Mouse (Mus musculus) CH12.LX (cell line): ENCODE data around the gene Ice2. TPM values are rescaled to one million over a fixed set of nuclear protein-coding genes. Genes with fewer than 3 reads are reported as not detected.
A peak's percentile ranks its signal among the peaks of the same experiment; 100 is the strongest.

Source experiments
- DNase-seq: peaks from one replicate; pipeline ENCODE4 v3.0.0-alpha.2; 2013; ENCODE audit errors: extremely low read depth
- H3K27ac ChIP-seq: 2 replicates; pipeline ENCODE4 v1.5.1; 2012; ENCODE audit warnings: low read depth, mild to moderate bottlenecking, control low read depth, moderate library complexity; ENCODE audit not compliant: insufficient read depth
- H3K27me3 ChIP-seq: replicated peaks from 2 replicates; pipeline ENCODE3; 2012; ENCODE audit warnings: inconsistent platforms
- H3K36me3 ChIP-seq, 2 experiments: replicated peaks in 1 of 2; 2 replicates each; pipeline versions ENCODE3 to v1.6.1; 2012; ENCODE audit warnings: inconsistent platforms in 1 of 2, low read length in 1 of 2, mild to moderate bottlenecking in 1 of 2, mixed read lengths in 1 of 2, moderate library complexity in 1 of 2; ENCODE audit not compliant: control insufficient read depth in 1 of 2, insufficient read depth in 1 of 2
- H3K4me1 ChIP-seq, 2 experiments: 2 replicates each; pipeline ENCODE4 v1.6.1; 2012; ENCODE audit warnings: inconsistent platforms in 1 of 2, moderate library complexity in 1 of 2; ENCODE audit not compliant: insufficient read depth in 2 of 2, control insufficient read depth in 1 of 2
- H3K4me2 ChIP-seq: 2 replicates; pipeline ENCODE4 v1.6.1; 2012; ENCODE audit warnings: low read depth, mild to moderate bottlenecking, control low read depth; ENCODE audit not compliant: poor library complexity, insufficient read depth, severe bottlenecking
- H3K4me3 ChIP-seq, 3 experiments: fragments of 150-350 bp in 1 of 3; sonication (generic) in 1 of 3; replicated peaks in 1 of 3; 2 replicates each; pipeline versions ENCODE3 to v1.5.1; 2011 to 2012; ENCODE audit warnings: low read depth in 2 of 3, low read length in 2 of 3, mild to moderate bottlenecking in 2 of 3, moderate library complexity in 2 of 3, control low read depth in 1 of 3, improper control_type of control experiment in 1 of 3, inconsistent platforms in 1 of 3, mixed read lengths in 1 of 3; ENCODE audit not compliant: poor library complexity in 1 of 3
- H3K79me2 ChIP-seq: replicated peaks from 2 replicates; pipeline ENCODE4 v1.6.1; 2012; ENCODE audit warnings: mild to moderate bottlenecking, moderate library complexity; ENCODE audit not compliant: control insufficient read depth, poor library complexity, insufficient read depth, severe bottlenecking; ENCODE audit errors: extremely low read depth
- H3K9ac ChIP-seq: 2 replicates; pipeline ENCODE4 v1.6.1; 2012; ENCODE audit warnings: low read depth, mild to moderate bottlenecking, control low read depth, moderate library complexity; ENCODE audit not compliant: insufficient read depth
- H3K9me3 ChIP-seq: replicated peaks from 2 replicates; pipeline ENCODE3; 2012; ENCODE audit warnings: low read length, inconsistent platforms, mixed read lengths
- CHD2 ChIP-seq: IDR thresholded peaks from 2 replicates; pipeline ENCODE4 v1.6.1; 2011; ENCODE audit warnings: low read length, improper control_type of control experiment
- CTCF ChIP-seq, 2 experiments: IDR thresholded peaks in 1 of 2; conservative IDR thresholded peaks in 1 of 2; 2 replicates each; pipeline ENCODE4 v1.5.1; 2011 to 2012; ENCODE audit warnings: low read depth in 2 of 2, low read length in 2 of 2, improper control_type of control experiment in 1 of 2, inconsistent platforms in 1 of 2, mild to moderate bottlenecking in 1 of 2, moderate library complexity in 1 of 2
- E2F4 ChIP-seq: IDR thresholded peaks from 2 replicates; pipeline ENCODE4 v1.6.1; 2011; ENCODE audit warnings: low read depth, low read length, improper control_type of control experiment; ENCODE audit not compliant: insufficient replicate concordance
- ELF1 ChIP-seq: IDR thresholded peaks from 2 replicates; pipeline ENCODE4 v1.6.1; 2014; ENCODE audit warnings: low read depth, mild to moderate bottlenecking, inconsistent platforms, low read length, improper control_type of control experiment
- ETS1 ChIP-seq: conservative IDR thresholded peaks from 2 replicates; pipeline ENCODE4 v1.6.1; 2012; ENCODE audit warnings: low read depth, mild to moderate bottlenecking, inconsistent platforms, low read length, improper control_type of control experiment, moderate library complexity
- HCFC1 ChIP-seq: IDR thresholded peaks from 2 replicates; pipeline ENCODE4 v1.6.1; 2012; ENCODE audit warnings: low read depth, mild to moderate bottlenecking, inconsistent platforms, low read length, improper control_type of control experiment
- IRF4 ChIP-seq: IDR thresholded peaks from 2 replicates; pipeline ENCODE4 v1.6.1; 2014; ENCODE audit warnings: low read depth, mild to moderate bottlenecking, inconsistent platforms, low read length, improper control_type of control experiment
- JUN ChIP-seq: IDR thresholded peaks from 2 replicates; pipeline ENCODE4 v1.6.1; 2011; ENCODE audit warnings: low read depth, mild to moderate bottlenecking, low read length, improper control_type of control experiment, moderate library complexity; ENCODE audit not compliant: insufficient read depth
- KAT2A ChIP-seq: IDR thresholded peaks from 2 replicates; pipeline ENCODE4 v1.6.1; 2012; ENCODE audit warnings: low read length, improper control_type of control experiment, inconsistent platforms; ENCODE audit not compliant: insufficient replicate concordance
- MAX ChIP-seq: IDR thresholded peaks from 2 replicates; pipeline ENCODE4 v1.6.1; 2011; ENCODE audit warnings: low read length, improper control_type of control experiment
- MAZ ChIP-seq: IDR thresholded peaks from 2 replicates; pipeline ENCODE4 v1.6.1; 2012; ENCODE audit warnings: low read depth, mild to moderate bottlenecking, inconsistent platforms, low read length, improper control_type of control experiment, moderate library complexity
- MXI1 ChIP-seq: IDR thresholded peaks from 2 replicates; pipeline ENCODE4 v1.6.1; 2011; ENCODE audit warnings: mild to moderate bottlenecking, low read depth, low read length, improper control_type of control experiment
- NRF1 ChIP-seq: IDR thresholded peaks from 2 replicates; pipeline ENCODE4 v1.6.1; 2014; ENCODE audit warnings: low read depth, mild to moderate bottlenecking, inconsistent platforms, low read length, improper control_type of control experiment, moderate library complexity
- POLR2AphosphoS2 ChIP-seq: IDR thresholded peaks from 2 replicates; pipeline ENCODE4 v1.6.1; 2011; ENCODE audit warnings: low read depth, low read length, improper control_type of control experiment
- RAD21 ChIP-seq: IDR thresholded peaks from 2 replicates; pipeline ENCODE4 v1.6.1; 2011; ENCODE audit warnings: low read depth, mild to moderate bottlenecking, low read length, improper control_type of control experiment, moderate library complexity
- RCOR1 ChIP-seq: conservative IDR thresholded peaks from 2 replicates; pipeline ENCODE4 v1.6.1; 2012; ENCODE audit warnings: low read depth, mild to moderate bottlenecking, inconsistent platforms, low read length, improper control_type of control experiment
- SIN3A ChIP-seq: IDR thresholded peaks from 2 replicates; pipeline ENCODE4 v1.6.1; 2012; ENCODE audit warnings: low read length, improper control_type of control experiment, inconsistent platforms
- SMC3 ChIP-seq: IDR thresholded peaks from 2 replicates; pipeline ENCODE4 v1.6.1; 2011; ENCODE audit warnings: low read depth, low read length, improper control_type of control experiment
- TCF12 ChIP-seq: IDR thresholded peaks from 2 replicates; pipeline ENCODE4 v1.6.1; 2014; ENCODE audit warnings: low read depth, mild to moderate bottlenecking, inconsistent platforms, low read length, improper control_type of control experiment
- USF2 ChIP-seq: conservative IDR thresholded peaks from 2 replicates; pipeline ENCODE4 v1.6.1; 2011; ENCODE audit warnings: low read depth, low read length, improper control_type of control experiment
- ZC3H11A ChIP-seq: IDR thresholded peaks from 2 replicates; pipeline ENCODE4 v1.6.1; 2012; ENCODE audit warnings: low read depth, mild to moderate bottlenecking, inconsistent platforms, low read length, improper control_type of control experiment
- ZKSCAN1 ChIP-seq: IDR thresholded peaks from 2 replicates; pipeline ENCODE4 v1.6.1; 2012; ENCODE audit warnings: low read depth, inconsistent platforms, low read length, improper control_type of control experiment, borderline replicate concordance
- ZMIZ1 ChIP-seq: IDR thresholded peaks from 2 replicates; pipeline ENCODE4 v1.6.1; 2012; ENCODE audit warnings: low read depth, mild to moderate bottlenecking, inconsistent platforms, low read length, improper control_type of control experiment
- dilution Hi-C: fragments of 300-500 bp; cut with MboI; formaldehyde crosslinking; loops from 2 replicates; pipeline ENCODE4 v1.14.3; 2020; ENCODE audit warnings: low sequenced_read_pairs; ENCODE audit not compliant: extremely low pct_unique_long_range_greater_than_20kb, extremely low pct_ligation_motif_present
- in situ Hi-C: fragments of 300-500 bp; cut with MboI; formaldehyde crosslinking; loops from 3 replicates; pipeline ENCODE4 v1.14.3; 2019; ENCODE audit warnings: low sequenced_read_pairs, low pct_ligation_motif_present, low pct_unique_long_range_greater_than_20kb, mixed read lengths
- polyA plus RNA-seq: library from polyadenylated mRNA; unstranded; fragments of >175 nt; gene quantifications from 2 replicates; pipeline ENCODE4 v1.2.1, GENCODE M21; 2012; ENCODE audit warnings: low read depth; ENCODE audit not compliant: insufficient read length
- total RNA-seq, 2 experiments: library from RNA; depleted of rRNA; stranded (reverse); fragments of 300-350 nt in 1 of 2; fragments of >200 nt in 1 of 2; gene quantifications; 2 replicates each; pipeline ENCODE4 v1.2.3; 2012 to 2014

The Ice2 gene
- total and polyA plus RNA-seq, 3 experiments = 13.3 to 23.1 (median 14.9) TPM

DNA sequence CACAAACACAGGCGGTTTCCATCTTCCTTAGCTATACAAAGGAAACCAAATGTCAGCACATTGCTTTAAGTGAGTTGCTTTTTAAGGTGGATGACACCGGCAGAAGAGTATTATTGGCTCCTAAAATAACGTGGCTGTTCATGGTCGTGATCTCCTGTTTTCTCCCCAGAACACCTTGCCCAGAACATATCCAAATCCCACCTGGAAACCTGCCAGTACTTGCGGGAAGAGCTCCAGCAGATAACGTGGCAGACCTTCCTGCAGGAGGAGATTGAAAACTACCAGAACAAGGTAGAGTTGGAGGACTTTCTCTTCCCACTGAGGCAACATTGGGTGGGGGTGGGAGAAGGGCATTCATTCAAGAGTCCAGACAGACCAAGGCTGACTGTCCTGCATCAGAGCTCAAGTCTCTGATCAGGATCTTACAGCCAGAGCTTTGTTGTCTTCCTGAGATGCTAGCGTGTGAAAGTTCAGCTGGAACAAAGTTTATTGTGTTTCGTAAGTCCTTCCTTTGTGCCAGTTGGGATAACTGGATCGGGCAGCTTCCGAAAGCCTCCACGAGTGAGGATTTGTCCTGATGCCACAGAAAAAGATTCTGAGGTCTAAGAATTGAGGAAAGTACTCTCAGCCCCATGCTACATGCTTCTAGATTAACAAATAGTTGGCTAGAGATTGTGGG, 26.5 kb upstream of the Ice2 start:
- H3K4me1 ChIP-seq = peaks cover 0 to 12% of the 10 kb centered on the region in 2 experiments; a peak in 2 of 4 replicates
- no peak overlapping the region for H3K9ac ChIP-seq
- no peaks in the 10 kb centered on the region for H3K27me3 ChIP-seq
- in situ Hi-C loops = no loop called here
- dilution Hi-C loops = no loop called here
- H3K36me3 ChIP-seq = peaks cover 0 to 16% of the 10 kb centered on the region in 2 experiments
- no peak overlapping the region for H3K4me2 ChIP-seq
- no peaks in the 10 kb centered on the region for H3K79me2 ChIP-seq
- TF ChIP-seq POLR2AphosphoS2 (no peak), CHD2 (no peak)
- H3K4me3 ChIP-seq = no peak overlapping the region
- DNase-seq = no peak
- no peak overlapping the region for H3K27ac ChIP-seq
- H3K9me3 ChIP-seq = no peaks in the 10 kb centered on the region

DNA sequence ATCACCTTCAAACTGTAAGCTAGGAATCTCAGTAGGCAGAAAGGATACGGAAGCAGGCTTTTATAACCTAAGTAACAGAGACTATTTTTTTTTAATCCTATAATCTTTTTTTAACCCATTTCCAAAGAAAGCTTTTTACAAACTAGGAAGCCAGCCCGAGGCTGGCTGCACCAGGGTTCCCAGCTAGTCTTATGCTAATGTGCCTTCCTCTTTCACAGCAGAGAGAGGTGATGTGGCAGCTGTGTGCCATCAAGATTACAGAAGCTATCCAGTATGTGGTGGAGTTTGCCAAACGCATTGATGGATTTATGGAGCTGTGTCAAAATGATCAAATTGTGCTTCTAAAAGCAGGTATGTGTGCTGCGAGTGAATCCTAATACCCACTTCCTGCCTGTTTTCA, 24.8 kb upstream of the Ice2 start:
- no peak for TF ChIP-seq HCFC1
- no peak for TF ChIP-seq ELF1
- no peak for TF ChIP-seq ETS1
- TF ChIP-seq, all 38 proteins: peak for 0
- Histone ChIP-seq H3K4me2 (no peak overlapping the region), H3K4me3 (no peak overlapping the region), H3K9me3 (no peaks in the 10 kb centered on the region), H3K9ac (no peak overlapping the region), H3K4me1 (peaks cover 0 to 8% of the 10 kb centered on the region in 2 experiments; a peak in 2 of 4 replicates), H3K36me3 (peaks cover 0 to 20% of the 10 kb centered on the region in 2 experiments), H3K27me3 (no peaks in the 10 kb centered on the region), H3K79me2 (no peaks in the 10 kb centered on the region), H3K27ac (no peak overlapping the region)
- in situ Hi-C loops = no loop called here
- dilution Hi-C loops = no loop called here
- DNase-seq = no peak

DNA sequence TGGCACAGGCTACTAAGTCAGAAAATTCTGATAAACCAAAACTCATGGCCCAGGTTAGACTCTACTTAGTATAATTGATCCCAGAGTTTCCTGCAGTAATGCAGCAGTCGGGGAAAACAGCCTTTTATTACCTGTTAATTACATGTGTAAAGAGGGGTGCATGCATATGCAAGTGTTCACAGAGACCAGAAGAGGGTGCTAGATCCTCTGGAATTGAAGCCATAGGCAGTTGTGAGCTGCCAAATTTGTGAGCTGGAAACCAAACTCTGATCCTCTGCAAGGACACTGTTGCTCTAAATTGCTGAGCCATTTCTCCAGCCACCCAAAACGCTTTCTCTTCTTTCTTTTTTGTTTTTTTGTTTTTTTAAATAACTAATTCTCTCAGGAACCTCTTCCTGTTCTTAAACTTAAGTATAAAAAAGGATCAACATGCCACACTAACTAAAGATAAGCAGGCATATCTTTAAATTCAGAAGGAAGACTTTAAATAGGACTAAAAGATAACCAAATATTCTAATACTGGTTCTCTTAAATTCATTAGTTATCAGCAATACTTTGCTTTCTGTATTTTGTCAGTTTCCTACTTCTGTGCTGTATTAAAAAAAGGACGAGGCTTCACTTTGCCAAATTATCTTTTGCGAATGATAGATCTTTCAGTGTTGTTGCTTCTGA, 20.6 kb upstream of the Ice2 start:
- Histone ChIP-seq H3K4me3 (no peak overlapping the region), H3K9me3 (no peaks in the 10 kb centered on the region), H3K27ac (no peak overlapping the region), H3K9ac (no peak overlapping the region), H3K36me3 (peaks cover 0 to 21% of the 10 kb centered on the region in 2 experiments), H3K79me2 (no peaks in the 10 kb centered on the region), H3K4me1 (peaks cover 4 to 22% of the 10 kb centered on the region in 2 experiments; a peak in 3 of 4 replicates), H3K4me2 (no peak overlapping the region), H3K27me3 (no peaks in the 10 kb centered on the region)
- in situ Hi-C loops = loop anchor here (5.0 kb wide), 1 partner anchor 110 kb away; no protein-coding TSS in a partner anchor
- dilution Hi-C loops = no loop called here
- no peak for DNase-seq
- TF ChIP-seq CHD2 = no peak
- no peak for TF ChIP-seq MAZ
- TF ChIP-seq RCOR1 = no peak
- TF ChIP-seq MAX = no peak
- no peak for TF ChIP-seq ETS1
- no peak for TF ChIP-seq HCFC1
- TF ChIP-seq RAD21 = peak; percentile 54
- no peak for TF ChIP-seq USF2
- TF ChIP-seq ZKSCAN1 = no peak
- TF ChIP-seq IRF4 = no peak
- TF ChIP-seq NRF1 = no peak
- peak; percentile 29; the same call in 1 of the 2 replicates for TF ChIP-seq SMC3
- TF ChIP-seq SIN3A = no peak
- no peak for TF ChIP-seq E2F4
- TF ChIP-seq MXI1 = no peak
- TF ChIP-seq JUN = no peak
- TF ChIP-seq ZC3H11A = no peak
- no peak for TF ChIP-seq KAT2A
- no peak for TF ChIP-seq ZMIZ1
- TF ChIP-seq TCF12 = no peak
- TF ChIP-seq CTCF (conservative IDR thresholded peaks at IDR 0.05 in 1 of 2, IDR thresholded peaks at IDR 0.05 in 1 of 2; ENCODE audit: low read depth in 2 of 2, low read length in 2 of 2) = peak in 1 of 2 experiments; percentile 54; a peak in 2 of 4 replicates
